Mouse (Mus musculus): ENCODE measurements around the gene Dynlt1c.
"Not testable (repeated sequence)": the region's sequence is repeated elsewhere in the genome, so short reads cannot be mapped to it uniquely, and the experiment has no call there.

Gene Dynlt1c

GRCm38 (mm10) chr17:6601204-6601911, at the start of gene Dynlt1c:
Dynlt1c (plus strand) TSS chr17:6601671.
- peak; percentile 43 for DNase-seq

DNA sequence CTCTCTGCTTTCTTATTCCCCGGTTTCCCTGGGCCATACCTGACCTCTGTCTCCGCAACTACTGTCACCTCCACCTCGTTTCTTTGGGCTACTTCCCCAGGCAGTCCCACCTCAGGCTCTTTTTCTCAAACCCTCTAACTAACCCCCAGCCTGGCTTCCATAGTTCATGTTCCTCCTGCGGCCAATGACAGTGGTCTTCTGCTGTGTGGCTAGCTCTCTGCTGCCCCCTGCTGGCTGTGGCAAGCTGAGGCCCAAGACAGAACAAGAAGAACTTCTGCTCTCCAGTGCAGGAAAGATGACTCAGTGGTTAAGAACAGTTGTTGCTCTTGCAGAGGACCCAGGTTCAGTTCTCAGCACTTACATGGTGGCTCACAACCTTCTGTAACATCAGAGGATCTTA, 47.7 kb upstream of the Dynlt1c start:
- DNase-seq = not testable (repeated sequence)

GRCm38 (mm10) chr17:6554243-6554642, 47.2 kb upstream of the Dynlt1c start:
- DNase-seq = not testable (repeated sequence)

GRCm38 (mm10) chr17:6559447-6560133, 41.9 kb upstream of the Dynlt1c start:
- DNase-seq = not testable (repeated sequence)

DNA sequence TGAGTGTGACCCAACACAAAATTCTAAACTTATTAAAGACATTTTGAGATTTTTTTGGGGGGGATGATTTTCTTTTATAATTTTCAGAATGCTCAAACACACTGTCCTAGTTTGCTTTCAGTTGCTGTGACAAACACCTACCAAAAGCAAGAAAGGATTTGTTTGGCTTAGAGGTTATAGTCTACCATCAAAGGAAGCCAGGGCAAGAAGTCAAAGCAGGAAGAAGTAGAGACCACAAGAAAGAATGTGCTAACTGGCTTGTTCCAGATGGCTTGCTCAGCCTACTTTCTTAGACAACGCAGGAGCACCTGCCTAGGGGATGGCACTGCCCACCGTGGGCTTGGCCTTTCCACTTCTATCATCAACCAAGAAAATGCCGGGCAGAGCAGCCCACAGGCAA, 36.6 kb upstream of the Dynlt1c start:
- DNase-seq = not testable (repeated sequence)

DNA sequence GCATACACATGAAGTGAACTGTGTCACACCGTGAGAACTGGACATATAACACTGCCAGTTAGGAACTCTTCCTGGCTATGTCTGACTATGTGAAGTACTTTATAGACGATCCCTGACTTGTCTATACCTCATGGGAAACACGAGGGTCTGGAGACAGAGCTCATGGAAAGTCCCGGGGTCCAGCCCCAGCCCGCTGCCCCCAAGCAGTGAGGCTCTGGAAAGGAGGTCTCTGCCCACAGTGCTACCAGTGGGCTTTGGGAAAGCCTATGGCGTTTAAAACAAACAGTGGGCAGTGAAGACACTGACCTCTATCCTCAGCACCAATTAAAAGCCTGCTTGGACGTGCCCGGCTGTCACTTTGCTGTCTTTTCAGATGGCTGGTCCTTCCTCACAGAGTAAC, 33.6 kb upstream of the Dynlt1c start:
- not testable (repeated sequence) for DNase-seq

DNA sequence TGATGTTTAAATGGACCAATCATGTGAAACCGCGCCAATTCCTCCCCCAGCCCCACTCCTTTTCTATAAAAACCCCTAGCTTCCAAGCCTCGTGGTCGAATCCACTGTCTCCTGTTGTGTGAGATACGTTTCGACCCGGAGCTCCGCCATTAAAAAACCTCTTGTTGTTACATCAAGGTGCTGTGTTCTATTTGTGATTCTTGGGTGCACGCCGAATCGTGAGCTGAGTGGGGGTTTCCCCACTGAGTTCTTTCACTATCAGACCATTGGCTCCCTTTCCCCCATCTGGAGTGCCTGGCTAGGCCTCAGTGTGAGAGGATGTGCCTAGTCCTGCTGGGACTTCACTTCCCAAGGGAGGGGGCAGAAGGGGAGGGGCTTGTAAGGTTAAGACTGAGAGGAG, 30.2 kb upstream of the Dynlt1c start:
- DNase-seq = not testable (repeated sequence)

DNA sequence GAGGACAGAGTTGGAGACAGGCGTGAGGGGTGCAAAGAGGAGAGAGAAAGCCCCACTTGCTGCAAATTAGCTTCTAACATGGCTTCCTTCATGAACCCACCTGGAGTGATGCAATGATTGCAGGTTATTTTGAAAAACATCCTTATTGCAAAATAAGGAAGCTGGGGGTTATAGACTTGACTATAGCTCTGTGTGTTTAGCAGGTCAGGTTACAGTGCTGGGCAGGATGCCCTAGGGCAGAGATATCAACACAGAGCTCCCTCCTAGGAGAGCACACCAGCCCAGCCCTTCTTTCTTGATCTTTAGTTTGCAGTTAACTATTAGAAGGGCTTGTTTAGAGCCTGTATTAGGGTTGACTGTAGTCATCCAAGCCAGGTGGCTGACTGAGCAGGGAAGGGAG, 29.3 kb upstream of the Dynlt1c start:
- not testable (repeated sequence) for DNase-seq

GRCm38 (mm10) chr17:6575376-6575775, 26.1 kb upstream of the Dynlt1c start:
- DNase-seq = not testable (repeated sequence)

DNA sequence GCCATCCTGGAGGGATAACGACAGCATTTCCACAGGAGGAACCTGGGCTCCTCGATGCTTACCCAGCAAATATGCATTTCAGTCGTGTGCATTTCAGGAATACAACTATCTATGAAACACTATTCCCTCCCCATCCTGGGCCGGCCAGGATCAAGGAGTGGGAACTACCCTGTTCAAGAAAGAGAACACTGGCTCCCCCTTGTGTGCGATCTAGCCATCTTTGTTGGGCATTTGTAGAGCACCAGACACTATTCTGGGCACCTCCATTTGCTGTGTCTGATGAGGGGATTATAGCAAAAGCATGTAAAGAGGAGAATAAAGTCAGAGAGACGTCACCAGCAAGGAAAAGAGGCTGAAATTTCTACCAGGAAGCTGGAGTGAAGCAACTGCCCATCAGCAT, 12.8 kb upstream of the Dynlt1c start:
- not testable (repeated sequence) for DNase-seq

- not testable (repeated sequence) for DNase-seq
Observed at GRCm38 (mm10) chr17:6592109-6592508, 9.4 kb upstream of the Dynlt1c start.

DNA sequence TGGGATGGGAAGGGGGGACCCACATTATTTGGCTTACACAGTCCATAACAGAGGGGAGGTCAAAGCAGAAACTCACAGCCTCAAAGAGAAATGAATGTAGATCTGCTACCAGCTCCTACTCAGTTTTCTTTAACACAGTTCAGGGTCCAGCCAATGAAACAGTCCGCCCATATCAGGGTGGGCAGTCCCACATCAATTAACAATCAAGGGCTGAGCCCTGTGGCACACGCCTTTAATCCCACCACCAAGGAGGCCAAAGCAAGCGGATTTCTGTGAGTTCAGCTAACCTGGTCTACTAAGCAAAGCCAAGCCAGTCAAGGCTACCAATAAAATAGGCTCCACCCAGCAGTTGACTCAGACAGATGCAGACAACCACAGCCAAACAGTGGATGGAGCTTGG, 7.6 kb upstream of the Dynlt1c start:
- DNase-seq = not testable (repeated sequence)

DNA sequence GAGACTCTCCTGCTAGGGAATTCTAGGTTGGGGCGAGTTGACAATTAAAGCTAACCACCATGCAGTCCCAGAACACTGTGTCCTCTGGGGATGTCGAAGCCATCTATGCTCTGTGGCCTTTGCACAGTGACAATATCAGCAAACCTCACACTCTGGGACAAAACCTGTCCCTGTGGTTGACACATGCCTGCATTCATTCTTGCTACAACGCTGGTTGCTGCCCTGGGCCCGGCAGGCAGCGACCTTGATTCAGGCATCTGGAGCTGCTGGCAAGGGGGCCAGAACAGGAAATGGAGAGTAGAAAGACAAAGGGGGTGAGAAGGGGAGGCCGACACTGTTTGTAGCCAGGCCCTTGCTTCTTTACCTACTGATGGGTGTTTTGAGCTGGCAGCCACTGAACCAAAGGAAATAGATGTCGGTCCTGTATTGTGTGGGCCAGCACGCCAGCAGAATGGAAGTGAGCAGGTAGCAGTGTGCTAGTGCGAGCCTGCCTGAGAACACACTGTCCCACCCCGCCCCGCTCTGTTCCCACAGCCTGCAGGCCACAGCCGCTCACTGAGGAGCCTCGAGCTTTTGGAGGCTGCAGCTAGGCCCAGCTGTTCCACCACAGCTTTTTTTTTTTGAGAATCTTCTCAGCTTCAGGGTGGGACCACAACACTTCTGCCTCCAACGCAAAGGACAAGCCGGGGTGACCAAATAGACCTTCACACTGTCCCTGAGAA, 5.5 kb upstream of the Dynlt1c start:
- DNase-seq = not testable (repeated sequence)

- DNase-seq = not testable (repeated sequence)
Observed at GRCm38 (mm10) chr17:6598356-6598755, 3.1 kb upstream of the Dynlt1c start.

- DNase-seq = peak; percentile 45
Observed at GRCm38 (mm10) chr17:6600216-6600911, 1.1 kb upstream of the Dynlt1c start.

DNA sequence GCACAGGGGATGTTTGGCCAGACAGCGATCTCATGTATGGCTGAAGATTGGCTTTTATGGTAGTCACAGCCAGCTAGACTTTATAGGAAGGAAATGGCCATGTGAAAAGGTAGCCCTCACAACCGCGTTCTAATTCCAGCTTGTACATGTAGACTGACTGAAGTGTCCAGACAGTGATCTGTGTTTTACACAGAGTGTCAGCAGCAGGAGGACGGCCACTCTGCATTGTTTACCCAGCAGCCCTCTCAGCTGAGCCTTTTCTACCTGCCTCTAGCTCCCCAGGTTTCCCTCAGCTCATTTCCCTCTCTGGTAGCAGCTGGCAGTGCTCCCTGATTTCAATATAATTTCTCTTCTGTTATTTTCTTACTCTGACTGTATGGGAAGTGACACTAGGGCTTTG, 734 bp downstream of the Dynlt1c start:
- DNase-seq = not testable (repeated sequence)

DNA sequence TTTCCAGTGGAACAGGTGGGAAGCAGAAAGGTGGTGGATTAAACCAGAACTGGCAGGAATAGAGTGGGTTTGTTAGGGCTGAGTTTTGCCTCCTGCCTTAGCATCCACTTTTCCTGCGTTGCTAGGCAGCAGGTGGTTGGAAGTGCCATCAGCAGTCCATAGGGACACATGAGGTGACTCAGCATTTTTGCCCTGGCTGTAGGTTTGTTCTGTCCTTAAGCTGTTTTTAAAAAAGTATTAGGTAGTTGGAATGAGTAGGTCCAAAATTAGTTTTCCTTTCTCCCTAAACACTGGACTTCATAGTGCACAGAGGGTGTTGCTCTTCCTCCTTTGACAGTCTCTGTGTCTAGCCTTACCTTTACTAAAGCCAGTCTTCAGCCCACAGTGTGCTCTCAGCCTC, 3.9 kb downstream of the Dynlt1c start:
- DNase-seq = peak; percentile 30

DNA sequence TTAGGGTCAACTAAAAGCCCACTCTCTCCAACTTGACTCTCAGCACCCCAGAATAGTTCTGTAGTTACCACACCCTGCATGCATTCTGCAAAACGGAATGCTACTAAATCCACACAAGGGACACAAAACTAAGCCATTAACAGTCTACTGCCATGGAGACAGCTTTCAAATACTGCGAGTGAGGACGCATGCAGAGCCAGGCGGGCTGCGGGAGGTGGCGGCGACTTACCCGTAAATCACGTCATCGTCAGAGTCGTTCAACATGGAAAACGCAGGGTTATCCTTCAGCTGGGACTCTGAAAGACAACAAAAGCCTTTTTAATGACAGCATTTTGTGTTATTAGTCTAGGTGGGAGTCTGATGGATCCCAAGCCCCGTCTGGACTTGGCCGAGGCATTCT, 12.1 kb downstream of the Dynlt1c start:
- DNase-seq = not testable (repeated sequence)

DNA sequence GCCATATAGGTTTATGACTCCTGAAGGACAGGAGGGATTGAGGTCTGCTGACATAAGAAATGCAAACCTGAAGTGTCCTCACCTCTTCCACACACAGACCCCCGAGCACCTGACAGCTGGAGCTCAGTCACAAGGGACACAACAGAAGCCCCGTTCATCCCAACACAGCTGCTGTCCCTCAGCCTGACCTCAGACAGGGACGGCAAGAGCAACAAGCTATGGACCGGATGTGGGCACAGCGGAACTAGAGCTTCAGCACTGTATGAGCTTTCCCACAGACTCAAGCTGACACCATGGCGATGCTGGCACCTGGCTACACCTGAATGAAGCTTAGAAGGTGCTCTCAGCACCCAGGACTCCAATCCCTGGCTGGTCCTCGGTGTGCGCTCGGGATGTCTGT, 12.8 kb downstream of the Dynlt1c start:
- DNase-seq = not testable (repeated sequence)

DNA sequence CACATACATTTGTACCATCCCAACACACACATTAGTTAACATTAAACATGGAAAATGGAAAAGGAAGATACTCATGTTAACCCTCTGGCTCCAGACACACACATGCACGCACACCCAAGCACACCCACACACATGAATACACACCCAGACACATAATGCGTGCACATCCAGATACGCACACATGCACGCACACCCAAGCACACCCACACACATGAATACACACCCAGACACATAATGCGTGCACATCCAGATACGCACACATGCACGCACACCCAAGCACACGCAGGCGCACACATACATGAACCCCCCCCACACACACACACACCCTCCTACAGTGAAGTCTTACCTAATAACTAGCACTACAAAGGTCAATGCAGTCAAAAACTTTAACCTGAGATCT, 15.3 kb downstream of the Dynlt1c start:
- not testable (repeated sequence) for DNase-seq

DNA sequence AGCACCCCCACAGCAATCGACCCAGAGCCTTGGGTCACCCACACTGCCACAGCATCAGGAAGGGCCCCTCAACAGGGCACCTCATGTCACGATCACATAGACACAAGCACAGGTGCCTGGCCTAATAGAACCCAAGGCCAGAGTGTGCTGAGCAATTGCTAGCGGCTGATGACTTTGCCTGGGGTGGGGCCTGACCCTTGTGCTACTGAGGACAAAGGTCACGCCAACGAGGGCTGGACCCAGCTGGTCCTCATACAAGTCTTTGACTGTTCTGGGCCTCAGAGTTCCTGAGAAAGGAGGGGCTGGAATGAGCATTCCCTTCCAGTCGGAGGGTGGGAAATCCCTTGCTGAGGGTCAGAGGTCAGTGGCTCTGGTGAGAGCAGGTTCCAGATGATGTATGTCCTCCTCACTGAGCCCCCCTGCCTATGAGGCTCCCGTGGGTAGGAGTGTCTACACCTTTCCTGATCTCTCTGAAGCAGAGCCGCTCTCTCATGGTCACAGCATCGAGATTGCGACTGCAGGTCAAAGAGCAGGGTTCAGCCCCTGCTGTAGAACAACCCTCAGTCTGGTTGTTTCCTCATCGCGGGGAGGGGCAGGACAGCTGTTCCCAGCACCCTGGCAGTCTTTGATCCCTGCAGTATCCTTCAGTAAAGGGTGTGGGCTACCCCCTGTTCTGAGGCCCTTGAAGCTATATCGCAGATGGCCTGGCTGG, 16.4 kb downstream of the Dynlt1c start:
- DNase-seq = not testable (repeated sequence)

- DNase-seq = not testable (repeated sequence)
Observed at GRCm38 (mm10) chr17:6619271-6619670, 17.8 kb downstream of the Dynlt1c start.

All from right cerebral cortex, adult 18-20 months (tissue).